In genomic region chr5:121913999-121914398, GRCm38 (mm10) we compare ENCODE assay signal across 10 mouse cellular contexts.
DNase-seq lines count a peak whose midpoint lies in the region; ATAC-seq lines count a peak whose summit lies in the region.
"Had no signal": no experiment of that assay in that cellular context is flagged by ENCODE, and none has a peak within 500 bp of the region (broad histone marks: within the 10 kb centered on the region; RNA-seq: fewer than 3 reads in every experiment).

No protein-coding gene starts in this region.

- 34% methylated on average over 23 of the region's 23 CpGs for whole genome bisulfite sequencing in hindbrain, embryonic 12.5 days
- 18% methylated on average over 23 of the region's 23 CpGs for WGBS in limb, embryonic 12.5 days
- WGBS in stomach, embryonic 15.5 days: 26% methylated on average over 23 of the region's 23 CpGs

- DNase-seq in retina, postnatal 1 day: peak; percentile 44
- DNase-seq in retina, embryonic 14.5 days (ENCODE audit: low spot score): no peak
- DNase-seq in adipocyte (ENCODE audit: low spot score): no peak
- no peak for DNase-seq in B cell, adult 2 months

- 0 out of 2 replicates have a peak, but pooled peaks cover 3% of the 10 kb centered on the region for H3K36me3 ChIP-seq in hindbrain, embryonic 12.5 days
- no peaks in the 10 kb centered on the region for H3K36me3 ChIP-seq in limb, embryonic 12.5 days
- no peaks in the 10 kb centered on the region for H3K36me3 ChIP-seq in stomach, embryonic 15.5 days
- H3K36me3 ChIP-seq: embryonic facial prominence, embryonic 13.5 days had no signal

- no peaks in the 10 kb centered on the region for H3K9me3 ChIP-seq in hindbrain, embryonic 12.5 days (replicated peaks)
- no peaks in the 10 kb centered on the region for H3K9me3 ChIP-seq in limb, embryonic 12.5 days
- H3K9me3 ChIP-seq in stomach, embryonic 15.5 days: no peaks in the 10 kb centered on the region
- H3K9me3 ChIP-seq: embryonic facial prominence, embryonic 13.5 days had no signal

- H3K9ac ChIP-seq in hindbrain, embryonic 12.5 days: no peak overlapping the region
- 0 out of 2 replicates have a peak overlapping the region, but pooled peaks have one; percentile 23 for H3K9ac ChIP-seq in limb, embryonic 12.5 days (replicated peaks)
- H3K9ac ChIP-seq in stomach, embryonic 15.5 days: no peak overlapping the region
- H3K9ac ChIP-seq: embryonic facial prominence, embryonic 13.5 days had no signal

- H3K27me3 ChIP-seq in hindbrain, embryonic 12.5 days: peaks cover 3% of the 10 kb centered on the region; the same call in 1 of the 2 replicates
- H3K27me3 ChIP-seq in limb, embryonic 12.5 days: peaks cover 3% of the 10 kb centered on the region; the same call in 1 of the 2 replicates
- no peaks in the 10 kb centered on the region for H3K27me3 ChIP-seq in stomach, embryonic 15.5 days (replicated peaks)
- H3K27me3 ChIP-seq: embryonic facial prominence, embryonic 13.5 days had no signal

- H3K4me1 ChIP-seq in hindbrain, embryonic 12.5 days: peaks cover 14% of the 10 kb centered on the region
- H3K4me1 ChIP-seq in limb, embryonic 12.5 days (replicated peaks): peaks cover 15% of the 10 kb centered on the region
- H3K4me1 ChIP-seq in stomach, embryonic 15.5 days: no peaks in the 10 kb centered on the region
- H3K4me1 ChIP-seq: embryonic facial prominence, embryonic 13.5 days had no signal

- H3K27ac ChIP-seq in hindbrain, embryonic 12.5 days: peak overlapping the region; percentile 71
- peak overlapping the region; percentile 62 for H3K27ac ChIP-seq in limb, embryonic 12.5 days
- peak overlapping the region; percentile 31; the same call in 1 of the 2 replicates for H3K27ac ChIP-seq in stomach, embryonic 15.5 days
- H3K27ac ChIP-seq: embryonic facial prominence, embryonic 13.5 days; layer of hippocampus, adult 2 months had no signal

- H3K4me3 ChIP-seq in hindbrain, embryonic 12.5 days: no peak overlapping the region
- H3K4me3 ChIP-seq in limb, embryonic 12.5 days (replicated peaks): no peak overlapping the region
- H3K4me3 ChIP-seq in stomach, embryonic 15.5 days (replicated peaks): no peak overlapping the region
- H3K4me3 ChIP-seq: embryonic facial prominence, embryonic 13.5 days; layer of hippocampus, adult 2 months had no signal

- no peak overlapping the region for H3K4me2 ChIP-seq in hindbrain, embryonic 12.5 days (replicated peaks)
- peak overlapping the region; percentile 34 for H3K4me2 ChIP-seq in limb, embryonic 12.5 days
- H3K4me2 ChIP-seq in stomach, embryonic 15.5 days: no peak overlapping the region
- H3K4me2 ChIP-seq: embryonic facial prominence, embryonic 13.5 days had no signal

- ATAC-seq in hindbrain, embryonic 12.5 days (ENCODE audit: low FRiP score): peak; percentile 39; the same call in 1 of the 2 replicates
- ATAC-seq in limb, embryonic 12.5 days (ENCODE audit: insufficient number of reproducible peaks, insufficient read depth, low FRiP score, low TSS enrichment, low read depth): peak; percentile 76
- ATAC-seq in stomach, embryonic 15.5 days (ENCODE audit: insufficient read depth, low FRiP score, low read depth): peak; percentile 31; the same call in 1 of the 2 replicates
- ATAC-seq: Patski had no signal
